Mouse (Mus musculus): ENCODE results near the gene Rgs6.

DNA sequence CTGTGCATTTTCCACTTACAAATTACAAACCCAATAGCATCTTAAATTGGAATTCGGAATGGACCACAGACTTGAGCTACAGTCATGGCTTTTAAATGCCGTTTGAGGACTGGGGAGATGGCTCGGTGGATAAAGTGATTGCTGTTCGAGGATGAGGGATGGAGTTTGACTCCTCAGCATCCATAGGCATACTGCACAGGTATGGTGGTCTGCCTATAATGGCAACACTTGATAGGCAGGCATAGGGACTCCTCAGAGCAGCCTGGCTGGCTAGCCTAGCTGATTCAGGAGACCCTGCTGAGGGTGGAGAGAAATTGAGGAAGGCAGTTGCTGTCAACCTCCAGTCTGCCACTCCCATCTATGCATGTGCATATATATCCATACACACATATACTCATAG is 188.6 kb downstream of the Rgs6 start:
- TF ChIP-seq POLR2A (IDR thresholded peaks at IDR 0.05; ENCODE audit: insufficient read depth, low read depth, low read length): no peak
- no peak for TF ChIP-seq CTCF (IDR thresholded peaks at IDR 0.05)
- TF ChIP-seq EP300 (IDR thresholded peaks at IDR 0.05; ENCODE audit: insufficient read depth, low read depth, low read length): no peak

Measured in heart, adult 2 months (tissue).